Mouse (Mus musculus): ENCODE results near the gene Tut1. TPM values are rescaled to one million over a fixed set of nuclear protein-coding genes. Genes with fewer than 3 reads are reported as not detected.
A peak's percentile ranks its signal among the peaks of the same experiment; 100 is the strongest.

Tut1 gene
- polyA plus RNA-seq, 1 experiment from 2014 or later, result 30.0 TPM

DNA sequence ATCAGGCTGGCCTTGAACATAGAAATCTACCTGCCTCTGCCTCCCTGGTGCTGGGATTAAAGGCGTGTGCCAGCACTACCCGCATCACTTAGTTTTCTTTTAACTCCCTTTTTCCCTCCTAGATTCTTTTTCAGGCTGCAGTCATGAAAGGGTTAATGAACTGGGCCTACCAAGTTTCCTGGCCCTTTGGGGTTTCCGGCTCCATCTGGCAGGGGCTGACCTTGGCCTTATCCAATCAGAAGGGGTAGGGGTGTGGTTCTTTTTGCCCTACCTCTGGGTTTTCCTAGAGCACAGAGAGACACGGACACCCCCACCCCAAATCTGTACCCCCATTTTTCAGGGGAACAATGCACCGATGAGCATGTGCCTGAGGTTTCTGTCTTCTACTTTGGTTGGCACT lies 8.9 kb upstream of the Tut1 start:
- peaks cover 37% of the 10 kb centered on the region for H3K4me1 ChIP-seq
- no peaks in the 10 kb centered on the region for H3K9me3 ChIP-seq
- H3K27me3 ChIP-seq, result no peaks in the 10 kb centered on the region
- peak overlapping the region; percentile 64 for H3K4me2 ChIP-seq
- H3K36me3 ChIP-seq, result peaks cover 46% of the 10 kb centered on the region
- H3K9ac ChIP-seq, result no peak overlapping the region
- no peak for ATAC-seq (ENCODE audit: insufficient number of reproducible peaks, low FRiP score, low TSS enrichment, low read depth)
- H3K27ac ChIP-seq, result peak overlapping the region; percentile 54
- H3K4me3 ChIP-seq, result peak overlapping the region; percentile 90
- 26% methylated on average over 5 of the region's 5 CpGs for WGBS

DNA sequence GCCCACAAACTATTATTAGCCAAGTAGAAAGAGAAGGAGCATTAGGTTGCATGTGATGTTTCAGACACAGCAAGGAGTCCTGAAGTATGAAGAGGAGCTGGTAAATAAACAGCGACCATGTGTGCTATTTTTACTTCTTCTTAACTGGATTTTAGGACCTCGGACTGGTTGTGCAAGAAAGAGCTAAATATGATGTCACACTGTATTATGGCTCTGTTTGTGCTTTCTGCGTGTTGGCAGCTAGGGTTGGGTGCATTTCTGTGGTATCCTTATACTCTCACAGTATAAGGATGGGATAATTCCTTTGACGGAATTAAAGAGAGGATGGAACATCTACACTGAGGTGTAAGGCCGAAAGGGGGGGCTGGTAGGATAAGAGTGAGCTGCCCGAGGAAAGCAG lies 8.4 kb upstream of the Tut1 start:
- H3K36me3 ChIP-seq, result peaks cover 50% of the 10 kb centered on the region
- H3K4me2 ChIP-seq, result peak overlapping the region; percentile 64
- peak overlapping the region; percentile 54 for H3K27ac ChIP-seq
- H3K4me3 ChIP-seq, result peak overlapping the region; percentile 90
- peaks cover 37% of the 10 kb centered on the region for H3K4me1 ChIP-seq
- no peaks in the 10 kb centered on the region for H3K9me3 ChIP-seq
- no peak overlapping the region for H3K9ac ChIP-seq
- 67% methylated on average over 6 of the region's 6 CpGs for WGBS
- no peak for ATAC-seq (ENCODE audit: insufficient number of reproducible peaks, low FRiP score, low TSS enrichment, low read depth)
- no peaks in the 10 kb centered on the region for H3K27me3 ChIP-seq

DNA sequence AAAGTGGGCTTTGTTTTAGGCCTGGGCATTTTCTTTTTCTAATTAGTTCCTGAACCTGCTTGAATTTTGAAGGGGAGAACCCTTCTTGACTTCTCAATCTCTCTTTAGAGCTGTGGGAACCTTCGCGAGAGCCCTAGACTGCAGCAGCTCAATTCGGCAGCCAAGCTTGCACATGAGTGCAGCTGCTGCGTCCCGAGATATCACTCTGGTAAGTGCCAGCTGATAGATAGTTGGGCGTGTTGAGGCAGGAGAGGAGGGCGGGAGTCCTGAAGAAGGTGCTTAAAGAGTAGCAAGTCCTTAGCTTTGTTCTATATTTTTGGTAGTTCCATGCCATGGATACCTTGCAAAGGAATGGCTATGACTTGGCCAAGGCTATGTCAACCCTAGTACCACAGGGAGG lies 6.7 kb upstream of the Tut1 start:
- no peak for ATAC-seq (ENCODE audit: insufficient number of reproducible peaks, low FRiP score, low TSS enrichment, low read depth)
- H3K9ac ChIP-seq, result no peak overlapping the region
- WGBS, result 79% methylated on average over 7 of the region's 7 CpGs

DNA sequence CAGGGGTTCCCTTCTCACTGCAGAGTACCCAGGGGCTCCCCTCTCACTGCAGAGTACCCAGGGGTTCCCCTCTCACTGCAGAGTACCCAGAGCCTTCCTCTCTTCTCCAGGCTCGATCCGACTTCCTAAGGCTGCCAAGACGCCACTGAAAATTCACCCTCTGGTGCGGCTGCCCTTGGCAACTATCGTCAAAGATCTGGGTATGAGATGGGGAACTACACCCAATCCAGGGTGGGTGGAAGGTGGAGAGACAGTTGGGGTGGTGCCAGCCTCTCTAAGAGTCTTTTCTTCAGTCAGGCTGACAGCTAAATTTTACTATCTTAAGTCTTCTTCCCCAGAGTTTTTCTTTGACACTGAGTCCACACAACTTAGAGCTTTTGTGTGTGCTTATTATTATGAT lies 3.5 kb upstream of the Tut1 start:
- Histone ChIP-seq H3K9ac (no peak overlapping the region), H3K4me3 (no peak overlapping the region), H3K27me3 (no peaks in the 10 kb centered on the region), H3K4me2 (no peak overlapping the region), H3K36me3 (peaks cover 70% of the 10 kb centered on the region), H3K27ac (no peak overlapping the region), H3K9me3 (no peaks in the 10 kb centered on the region), H3K4me1 (peaks cover 27% of the 10 kb centered on the region)
- WGBS, result 85% methylated on average over 5 of the region's 5 CpGs
- no peak for ATAC-seq (ENCODE audit: insufficient number of reproducible peaks, low FRiP score, low TSS enrichment, low read depth)

More for the DNA sequence above, 6.7 kb upstream of the Tut1 start:
- H3K4me2 ChIP-seq, result no peak overlapping the region
- no peak overlapping the region for H3K27ac ChIP-seq
- H3K4me3 ChIP-seq, result no peak overlapping the region
- H3K4me1 ChIP-seq, result peaks cover 25% of the 10 kb centered on the region
- H3K9me3 ChIP-seq, result no peaks in the 10 kb centered on the region
- H3K36me3 ChIP-seq, result peaks cover 67% of the 10 kb centered on the region
- H3K27me3 ChIP-seq, result no peaks in the 10 kb centered on the region

DNA sequence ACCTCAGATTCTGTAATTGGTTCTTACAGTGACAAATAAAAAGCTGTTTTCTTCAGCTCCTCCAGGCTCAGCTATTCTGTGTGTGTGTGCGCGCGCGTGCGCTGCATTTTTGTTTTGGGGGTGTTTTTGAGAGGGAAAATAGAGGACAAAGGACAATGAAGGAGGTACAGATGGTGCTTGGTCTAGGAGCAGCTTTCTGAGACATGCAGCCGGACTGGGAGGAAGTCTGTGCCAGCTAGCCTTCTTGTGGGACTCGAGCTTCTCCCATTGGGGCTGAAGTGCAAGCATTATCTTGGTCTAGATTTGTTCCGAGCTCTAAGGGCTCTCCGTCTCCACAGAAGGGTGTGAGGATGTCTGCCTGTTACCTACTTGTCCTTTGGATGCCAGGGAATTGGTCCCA lies 1.4 kb upstream of the Tut1 start:
- WGBS, result 87% methylated on average over 9 of the region's 9 CpGs
- H3K27ac ChIP-seq, result peak overlapping the region; percentile 38; the same call in 1 of the 2 replicates
- H3K9me3 ChIP-seq, result no peaks in the 10 kb centered on the region
- no peak for ATAC-seq (ENCODE audit: insufficient number of reproducible peaks, low FRiP score, low TSS enrichment, low read depth)
- H3K4me3 ChIP-seq, result no peak overlapping the region
- no peaks in the 10 kb centered on the region for H3K27me3 ChIP-seq
- peaks cover 26% of the 10 kb centered on the region for H3K4me1 ChIP-seq
- peaks cover 63% of the 10 kb centered on the region for H3K36me3 ChIP-seq
- H3K4me2 ChIP-seq, result 0 out of 2 replicates have a peak overlapping the region, but pooled peaks have one; percentile 73
- H3K9ac ChIP-seq, result 0 out of 2 replicates have a peak overlapping the region, but pooled peaks have one; percentile 0

DNA sequence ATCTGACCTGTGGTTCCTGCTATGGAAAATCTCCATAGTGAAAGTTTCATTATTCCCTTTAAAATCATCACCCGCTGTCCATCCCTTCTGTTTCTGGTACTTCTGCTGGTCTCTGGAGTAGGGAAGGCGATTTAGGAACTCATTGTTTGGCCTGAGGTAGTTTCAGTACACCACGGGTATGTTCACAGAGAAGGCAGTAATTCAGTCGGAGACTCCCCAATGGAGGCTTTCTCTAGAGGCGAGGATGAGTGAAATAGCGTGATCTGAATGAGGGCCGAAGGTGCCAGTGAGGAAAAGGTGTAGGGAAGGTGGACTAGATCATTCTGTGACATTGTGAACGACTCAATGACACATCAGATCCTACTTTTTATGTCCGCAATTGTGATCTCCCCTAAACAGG lies 524 bp downstream of the Tut1 start:
- H3K4me2 ChIP-seq, result peak overlapping the region; percentile 70
- 9% methylated on average over 9 of the region's 9 CpGs for WGBS
- peak overlapping the region; percentile 64 for H3K4me3 ChIP-seq
- peak overlapping the region; percentile 81 for H3K27ac ChIP-seq
- H3K36me3 ChIP-seq, result peaks cover 60% of the 10 kb centered on the region
- peak overlapping the region; percentile 56 for H3K9ac ChIP-seq
- H3K9me3 ChIP-seq, result no peaks in the 10 kb centered on the region
- H3K27me3 ChIP-seq, result no peaks in the 10 kb centered on the region
- H3K4me1 ChIP-seq, result peaks cover 26% of the 10 kb centered on the region
- no peak for ATAC-seq (ENCODE audit: insufficient number of reproducible peaks, low FRiP score, low TSS enrichment, low read depth)

DNA sequence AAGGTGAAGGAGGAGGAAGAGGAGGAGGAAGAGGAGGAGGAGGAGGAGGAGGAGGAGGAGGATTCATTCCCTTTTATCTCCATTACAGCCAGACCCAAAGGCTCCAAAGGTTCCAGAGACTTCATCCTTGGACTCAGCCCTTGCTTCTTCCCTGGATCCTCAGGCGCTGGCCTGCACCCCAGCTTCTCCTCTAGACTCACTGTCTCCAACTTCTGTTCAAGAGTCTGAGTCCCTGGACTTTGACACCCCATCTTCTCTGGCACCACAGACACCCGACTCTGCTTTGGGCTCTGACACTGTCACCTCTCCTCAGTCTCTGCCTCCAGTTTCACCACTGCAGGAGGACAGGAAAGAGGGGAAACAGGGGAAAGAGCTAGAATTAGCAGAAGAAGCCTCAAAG lies 8.6 kb downstream of the Tut1 start:
- no peaks in the 10 kb centered on the region for H3K9me3 ChIP-seq

DNA sequence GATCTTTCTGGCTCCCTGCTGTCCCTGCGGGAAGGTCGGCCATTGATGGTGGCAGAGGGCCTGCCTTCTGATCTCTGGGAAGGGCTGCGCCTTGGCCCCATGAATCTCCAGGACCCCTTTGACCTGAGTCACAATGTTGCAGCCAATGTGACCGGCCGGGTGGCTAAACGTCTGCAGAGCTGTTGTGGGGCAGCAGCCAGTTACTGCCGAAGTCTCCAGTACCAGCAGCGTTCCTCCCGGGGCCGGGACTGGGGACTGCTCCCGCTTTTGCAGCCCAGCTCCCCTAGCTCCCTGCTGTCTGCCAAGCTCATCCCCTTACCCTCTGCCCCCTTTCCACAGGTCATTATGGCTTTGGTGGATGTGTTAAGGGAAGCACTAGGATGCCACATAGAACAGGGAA lies 11.4 kb downstream of the Tut1 start:
- Histone ChIP-seq H3K4me3 (0 out of 2 replicates have a peak overlapping the region, but pooled peaks have one; percentile 0), H3K36me3 (peaks cover 71% of the 10 kb centered on the region), H3K4me1 (peaks cover 17% of the 10 kb centered on the region), H3K27me3 (no peaks in the 10 kb centered on the region), H3K9ac (no peak overlapping the region), H3K27ac (peak overlapping the region; percentile 96; the same call in 1 of the 2 replicates), H3K4me2 (no peak overlapping the region), H3K9me3 (no peaks in the 10 kb centered on the region)
- ATAC-seq (ENCODE audit: insufficient number of reproducible peaks, low FRiP score, low TSS enrichment, low read depth), result no peak
- 91% methylated on average over 11 of the region's 11 CpGs for WGBS

More for the DNA sequence above, 8.6 kb downstream of the Tut1 start:
- H3K4me2 ChIP-seq, result no peak overlapping the region
- H3K4me3 ChIP-seq, result no peak overlapping the region
- H3K4me1 ChIP-seq, result peaks cover 9% of the 10 kb centered on the region
- H3K27me3 ChIP-seq, result no peaks in the 10 kb centered on the region
- 93% methylated on average over 2 of the region's 2 CpGs for WGBS
- H3K27ac ChIP-seq, result no peak overlapping the region
- no peak overlapping the region for H3K9ac ChIP-seq
- H3K36me3 ChIP-seq, result peaks cover 80% of the 10 kb centered on the region
- no peak for ATAC-seq (ENCODE audit: insufficient number of reproducible peaks, low FRiP score, low TSS enrichment, low read depth)

DNA sequence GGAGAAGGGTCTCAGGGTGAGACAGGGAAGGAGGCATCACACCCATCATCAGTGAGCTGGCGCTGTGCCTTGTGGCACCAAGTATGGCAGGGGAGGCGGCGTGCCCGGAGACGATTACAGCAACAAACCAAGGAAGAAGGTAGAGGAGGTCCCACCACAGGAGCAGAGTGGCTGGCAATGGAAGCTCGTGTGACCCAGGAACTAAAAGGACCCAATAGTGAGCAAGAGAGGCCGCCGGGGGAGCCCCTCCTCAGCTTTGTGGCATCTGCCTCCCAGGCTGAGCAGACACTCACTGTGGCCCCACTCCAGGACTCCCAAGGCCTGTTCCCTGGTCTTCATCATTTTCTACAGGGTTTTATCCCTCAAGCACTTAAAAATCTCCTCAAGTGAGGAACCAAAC lies 12.1 kb downstream of the Tut1 start:
- peaks cover 17% of the 10 kb centered on the region for H3K4me1 ChIP-seq
- no peaks in the 10 kb centered on the region for H3K27me3 ChIP-seq
- peak overlapping the region; percentile 57; the same call in 1 of the 2 replicates for H3K9ac ChIP-seq
- peak overlapping the region; percentile 96 for H3K27ac ChIP-seq
- peaks cover 71% of the 10 kb centered on the region for H3K36me3 ChIP-seq
- H3K4me3 ChIP-seq, result peak overlapping the region; percentile 75
- H3K9me3 ChIP-seq, result no peaks in the 10 kb centered on the region
- WGBS, result 70% methylated on average over 8 of the region's 8 CpGs
- H3K4me2 ChIP-seq, result peak overlapping the region; percentile 61
- ATAC-seq (ENCODE audit: insufficient number of reproducible peaks, low FRiP score, low TSS enrichment, low read depth), result no peak

DNA sequence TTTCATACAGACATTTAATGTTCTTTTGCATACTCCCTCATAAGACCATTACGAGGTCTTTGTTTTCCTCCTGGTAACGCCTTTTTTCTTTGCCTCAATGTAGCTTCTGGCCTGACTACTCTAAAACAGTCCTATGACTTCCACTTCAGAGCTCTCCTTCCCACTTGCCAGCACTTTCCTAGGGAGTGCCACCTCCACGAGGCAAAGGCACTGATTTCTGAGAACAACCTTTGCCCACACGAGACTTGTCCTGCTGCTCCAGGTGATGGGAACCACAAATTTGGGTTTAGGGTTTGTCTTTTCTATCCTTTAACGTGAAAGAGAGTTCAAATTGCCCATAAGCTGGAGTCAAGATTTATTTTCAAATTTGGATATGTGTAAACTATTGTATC lies 12.5 kb downstream of the Tut1 start:
- Histone ChIP-seq H3K9ac (peak overlapping the region; percentile 57), H3K4me2 (peak overlapping the region; percentile 61), H3K4me3 (peak overlapping the region; percentile 75), H3K27me3 (no peaks in the 10 kb centered on the region), H3K9me3 (no peaks in the 10 kb centered on the region), H3K27ac (peak overlapping the region; percentile 96), H3K36me3 (peaks cover 71% of the 10 kb centered on the region), H3K4me1 (peaks cover 17% of the 10 kb centered on the region)
- no peak for ATAC-seq (ENCODE audit: insufficient number of reproducible peaks, low FRiP score, low TSS enrichment, low read depth)
- 29% methylated on average over 5 of the region's 5 CpGs for WGBS

DNA sequence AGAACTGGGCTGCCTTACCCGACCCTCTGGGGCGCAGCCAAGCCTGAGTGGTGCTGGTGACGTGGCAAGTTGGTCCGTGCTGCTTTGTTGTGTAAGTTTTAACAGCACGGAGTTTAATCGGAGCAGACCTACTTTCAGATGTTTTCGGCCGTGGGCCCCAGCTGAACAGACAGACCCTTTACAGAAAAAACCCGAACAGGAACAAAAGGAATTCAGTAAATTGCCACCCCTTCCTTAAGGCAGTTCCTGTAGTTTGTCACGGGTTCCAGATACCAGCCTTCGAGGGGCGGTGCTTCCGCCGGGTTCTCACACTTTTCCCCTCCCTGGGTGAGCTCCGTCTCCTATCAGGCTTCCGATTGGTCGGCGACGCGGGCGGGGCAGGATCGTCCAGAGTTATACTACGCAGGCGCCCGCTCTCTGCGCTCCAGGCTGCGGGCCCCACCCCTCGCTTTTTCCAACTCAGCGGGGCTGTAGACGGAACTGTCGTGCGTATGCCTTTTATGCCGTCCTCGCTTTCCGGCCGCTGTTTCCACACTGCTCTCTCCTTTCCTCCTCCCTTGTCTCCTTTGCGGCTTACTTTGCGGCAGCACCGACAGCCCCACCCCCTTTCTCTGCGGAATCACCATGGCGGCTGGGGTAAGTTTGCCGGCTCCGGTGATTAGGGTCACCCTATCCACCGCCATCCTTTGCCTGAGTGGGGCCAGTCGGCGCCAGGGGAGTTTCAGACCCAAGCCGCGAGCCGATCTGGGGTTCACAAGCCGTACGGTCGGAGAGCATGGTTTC lies 13.1 kb downstream of the Tut1 start, which contains the start of gene Eef1g:
Eef1g (plus strand) TSS at position 452 of the 783 bp plus-strand sequence.
- WGBS, result under 1% methylated on average over 52 of the region's 52 CpGs
- Histone ChIP-seq H3K9me3 (no peaks in the 10 kb centered on the region), H3K4me3 (peak within 1 kb of the TSS; percentile 75), H3K4me1 (peaks cover 17% of the 10 kb centered on the region), H3K27me3 (no peaks in the 10 kb centered on the region), H3K36me3 (peaks cover 71% of the 10 kb centered on the region), H3K9ac (peak within 1 kb of the TSS; percentile 92), H3K27ac (peak within 1 kb of the TSS; percentile 96), H3K4me2 (peak within 1 kb of the TSS; percentile 61)
- peak; percentile 100 for ATAC-seq (ENCODE audit: insufficient number of reproducible peaks, low FRiP score, low TSS enrichment, low read depth)

DNA sequence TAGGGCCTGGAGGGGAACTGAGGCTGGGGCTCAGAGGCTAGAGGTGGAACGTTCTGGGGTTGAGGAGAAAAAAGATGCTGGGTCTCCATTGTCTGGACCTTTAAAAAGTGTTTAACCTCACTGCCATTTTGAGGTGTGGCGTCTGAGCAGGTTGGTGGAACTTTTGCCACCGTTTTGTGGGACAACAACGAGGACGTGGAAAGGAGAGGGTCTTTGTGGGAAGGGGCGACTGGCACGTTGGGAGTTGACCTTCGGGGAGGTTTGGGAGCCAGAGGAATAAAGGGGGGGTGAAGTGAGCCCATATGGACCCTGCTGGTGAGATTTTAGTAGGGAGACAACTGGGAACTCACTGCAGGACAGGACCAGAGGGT lies 13.7 kb downstream of the Tut1 start:
- Histone ChIP-seq H3K4me3 (peak overlapping the region; percentile 75), H3K4me2 (peak overlapping the region; percentile 61), H3K36me3 (peaks cover 71% of the 10 kb centered on the region), H3K9ac (peak overlapping the region; percentile 92), H3K27me3 (no peaks in the 10 kb centered on the region), H3K27ac (peak overlapping the region; percentile 87), H3K4me1 (peaks cover 17% of the 10 kb centered on the region), H3K9me3 (no peaks in the 10 kb centered on the region)
- no peak for ATAC-seq (ENCODE audit: insufficient number of reproducible peaks, low FRiP score, low TSS enrichment, low read depth)
- WGBS, result 0% methylated on average over 8 of the region's 8 CpGs
